Mouse (Mus musculus) thymus, adult 18-20 months (tissue): ENCODE results near the gene C330021F23Rik.
"Not testable (repeated sequence)": the region's sequence is repeated elsewhere in the genome, so short reads cannot be mapped to it uniquely, and the experiment has no call there.

Experiments
- DNase-seq, 2 experiments: peaks; one replicate each; pipeline ENCODE4 v3.0.0; 2022; ENCODE audit warnings: mixed read lengths in 2 of 2

C330021F23Rik gene

GRCm38 (mm10) chr8:3567641-3568371 lies at the start of gene C330021F23Rik:
Gene C330021F23Rik (plus strand): TSS chr8:3567990.
- DNase-seq, result no peak

- no peak for DNase-seq
These were observed 45.6 kb upstream of the C330021F23Rik start for GRCm38 (mm10) chr8:3522007-3522697.

GRCm38 (mm10) chr8:3530816-3531215 lies 37.0 kb upstream of the C330021F23Rik start:
- DNase-seq, result no peak

GRCm38 (mm10) chr8:3531936-3532335 lies 35.9 kb upstream of the C330021F23Rik start:
- DNase-seq, result no peak

GRCm38 (mm10) chr8:3536053-3536841 lies 31.5 kb upstream of the C330021F23Rik start:
- DNase-seq, result no peak

DNA sequence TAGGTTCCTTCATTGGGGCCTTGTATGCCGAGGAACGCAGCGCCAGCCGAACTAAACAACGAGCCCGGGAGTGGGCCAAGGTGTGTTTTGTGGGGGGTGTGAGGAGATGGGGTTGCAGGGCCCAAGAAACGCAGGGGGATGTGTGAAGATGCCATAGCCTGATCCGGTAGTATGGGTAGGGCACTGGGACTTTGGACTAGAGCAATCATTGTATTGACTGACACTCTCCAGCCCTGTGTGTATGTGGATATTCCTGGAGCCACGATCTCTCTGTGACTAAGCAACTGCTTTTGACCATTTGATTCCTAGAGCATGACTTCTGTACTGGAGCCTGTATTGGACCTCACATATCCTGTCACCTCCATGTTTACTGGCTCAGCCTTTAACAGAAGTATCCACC lies 30.9 kb upstream of the C330021F23Rik start:
- DNase-seq, result no peak

- DNase-seq, result no peak
These were observed 30.1 kb upstream of the C330021F23Rik start for GRCm38 (mm10) chr8:3537666-3538065.

- no peak for DNase-seq
These were observed 28.6 kb upstream of the C330021F23Rik start for GRCm38 (mm10) chr8:3539146-3539545.

DNA sequence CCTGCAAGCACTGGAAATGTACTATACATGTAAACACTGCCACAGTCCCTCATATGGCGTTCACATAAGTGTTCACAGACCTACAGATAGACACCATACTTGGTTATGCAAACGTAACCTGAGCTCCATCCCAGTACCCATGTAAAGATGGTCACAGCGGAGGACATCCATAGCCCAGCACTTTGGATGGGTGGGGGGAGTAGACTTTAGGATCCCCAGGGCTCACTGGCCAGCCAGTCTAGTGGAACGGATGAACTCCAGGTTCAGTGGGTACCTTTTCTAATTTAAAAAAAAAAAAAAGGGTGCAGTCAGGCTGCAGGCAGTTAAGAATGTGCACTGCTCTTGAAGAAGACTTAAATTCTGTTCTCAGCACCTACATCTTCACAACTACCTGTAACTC lies 27.7 kb upstream of the C330021F23Rik start:
- no peak for DNase-seq

DNA sequence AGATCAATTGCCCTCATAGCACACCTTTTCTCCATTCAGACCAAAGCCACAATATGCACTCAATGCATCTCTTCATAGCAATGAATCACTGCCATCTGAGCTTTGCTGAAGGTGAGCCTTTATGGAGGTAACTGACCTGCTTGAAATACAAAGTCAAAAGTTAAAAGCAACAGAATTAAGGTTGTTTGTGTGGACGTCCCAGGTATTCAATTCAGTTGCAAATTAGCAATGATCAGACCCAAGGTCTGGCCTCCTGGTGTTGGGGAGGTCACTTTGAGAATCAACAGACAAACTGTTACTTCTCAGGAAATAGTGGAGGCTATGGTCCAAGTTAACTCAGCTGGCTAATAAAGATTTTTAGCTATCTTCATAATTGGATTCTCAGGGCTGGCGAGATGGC lies 21.3 kb upstream of the C330021F23Rik start:
- DNase-seq, result no peak

GRCm38 (mm10) chr8:3552240-3552639 lies 15.6 kb upstream of the C330021F23Rik start:
- no peak for DNase-seq

GRCm38 (mm10) chr8:3556114-3556513 lies 11.7 kb upstream of the C330021F23Rik start:
- no peak for DNase-seq

DNA sequence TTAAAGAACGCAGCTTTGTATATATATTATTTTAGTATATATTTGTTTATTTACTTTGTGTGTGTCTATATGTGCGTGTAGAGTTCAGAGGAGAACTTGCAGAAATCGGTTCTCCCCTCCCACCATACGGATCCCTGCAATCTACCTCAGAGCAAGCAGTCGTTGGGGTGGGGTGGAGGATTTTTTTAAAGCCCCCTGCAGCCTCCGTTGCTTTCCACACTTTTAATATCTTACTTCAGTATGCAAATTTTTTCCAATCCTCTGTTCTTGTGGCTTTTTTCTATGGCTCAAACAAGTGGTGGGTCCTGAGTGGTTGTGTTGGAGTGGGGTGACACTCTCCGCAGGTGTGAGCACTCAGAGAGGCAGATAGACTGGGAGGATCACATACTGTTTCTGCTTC lies 588 bp downstream of the C330021F23Rik start:
- DNase-seq, result no peak

DNA sequence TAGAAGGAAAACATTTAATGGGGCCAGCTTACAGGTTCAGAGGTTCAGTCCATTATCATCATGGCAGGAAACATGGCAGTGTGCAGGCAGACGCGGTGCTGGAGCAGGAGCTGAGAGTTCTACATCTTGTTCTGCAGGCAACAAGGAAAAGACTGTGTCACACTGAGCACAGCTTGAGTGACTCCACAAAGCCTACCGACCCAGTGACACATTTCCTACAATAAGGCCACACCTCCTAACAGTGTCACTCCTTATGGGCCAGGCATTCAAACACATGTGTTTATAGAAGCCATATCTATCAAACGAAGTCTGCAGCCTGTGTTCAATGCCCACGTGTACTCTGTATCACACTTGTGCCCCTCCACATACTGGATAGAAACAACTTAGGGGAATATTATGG lies 2.0 kb downstream of the C330021F23Rik start:
- DNase-seq, result no peak

DNA sequence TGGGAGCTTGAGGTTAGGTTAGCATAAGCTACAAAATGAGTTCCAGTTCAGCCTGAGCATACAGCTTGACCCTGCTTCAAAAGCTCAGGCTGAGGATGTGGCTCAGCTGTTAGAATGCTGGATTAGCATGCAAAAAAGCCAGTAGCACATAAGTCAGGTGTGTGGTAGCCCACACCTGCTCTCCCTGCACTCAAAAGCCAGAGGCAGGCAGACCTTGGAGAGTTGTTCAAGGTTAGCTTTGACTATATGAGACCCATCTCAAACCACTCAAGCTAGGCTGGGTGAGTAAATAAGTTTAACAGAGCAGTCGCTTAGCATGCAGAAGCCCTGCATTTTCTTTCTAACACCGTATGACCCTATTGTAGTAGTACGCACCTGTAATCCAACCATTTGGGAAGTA lies 6.8 kb downstream of the C330021F23Rik start:
- no peak for DNase-seq

DNA sequence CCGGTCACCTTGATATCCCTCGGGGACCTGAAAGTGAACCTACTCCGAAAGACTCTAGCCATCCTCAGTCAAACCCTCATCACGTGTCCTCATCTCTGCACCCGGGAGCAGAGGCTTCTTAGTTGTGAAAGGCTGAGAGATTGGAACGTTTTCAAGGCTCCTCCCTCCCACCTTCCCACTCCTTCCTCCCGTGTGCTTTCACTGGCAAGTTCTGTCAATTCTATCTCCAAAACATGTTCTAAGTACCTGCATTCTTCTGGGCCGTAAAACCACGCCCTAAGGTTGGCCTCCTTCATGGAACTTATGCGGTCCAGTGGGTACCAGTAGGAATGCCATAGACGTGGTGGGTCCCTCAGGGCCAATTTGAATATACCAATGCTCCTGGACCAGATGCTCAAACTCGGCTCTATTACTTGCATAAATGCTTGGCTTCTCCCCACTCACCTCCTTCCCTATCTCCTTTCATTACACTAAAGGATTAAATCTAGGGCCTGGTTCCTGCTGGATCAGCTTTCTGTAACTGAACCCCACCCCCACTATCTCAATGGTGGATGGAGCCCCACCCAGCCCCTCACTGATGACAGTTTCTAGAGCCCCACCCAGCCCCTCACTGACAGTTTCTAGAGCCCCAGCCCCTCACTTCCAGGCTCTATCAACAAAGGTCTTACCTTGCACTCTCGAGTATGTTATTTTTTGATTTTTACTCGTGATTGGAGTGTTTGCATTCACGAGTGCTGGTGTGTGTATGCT lies 8.6 kb downstream of the C330021F23Rik start:
- no peak for DNase-seq

GRCm38 (mm10) chr8:3579390-3580364 lies 11.9 kb downstream of the C330021F23Rik start:
- DNase-seq, result no peak

GRCm38 (mm10) chr8:3581961-3582360 lies 14.2 kb downstream of the C330021F23Rik start:
- DNase-seq, result not testable (repeated sequence)

DNA sequence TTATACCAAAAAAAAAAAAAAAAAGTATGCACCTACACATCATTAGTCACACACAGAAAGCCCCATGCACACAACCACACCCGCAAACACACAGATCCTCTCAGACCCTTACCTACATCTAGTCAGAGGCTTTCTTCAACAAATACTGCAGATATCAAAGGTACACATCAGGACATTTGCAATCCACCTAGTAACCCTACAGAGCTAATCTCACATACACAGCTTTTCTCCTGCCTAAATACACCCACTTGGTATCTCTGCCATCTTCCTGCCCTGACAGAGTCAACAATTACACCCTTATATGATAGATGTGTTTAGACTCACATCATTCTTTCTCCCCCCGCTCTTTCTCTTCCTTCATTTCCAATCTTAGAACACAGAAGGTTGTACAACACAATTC lies 18.7 kb downstream of the C330021F23Rik start:
- no peak for DNase-seq

- no peak for DNase-seq
These were observed 19.2 kb downstream of the C330021F23Rik start, which contains the start of gene Camsap3 for GRCm38 (mm10) chr8:3586993-3587390. Gene Camsap3 (plus strand): TSS chr8:3587293.
